Mouse (Mus musculus): ENCODE measurements around the gene Zfp628.

Gene Zfp628

GRCm38 (mm10) chr7:4918681-4919080, 3.7 kb downstream of the Zfp628 start:
- no peak for DNase-seq (ENCODE audit: low spot score in 2 of 2)

DNA sequence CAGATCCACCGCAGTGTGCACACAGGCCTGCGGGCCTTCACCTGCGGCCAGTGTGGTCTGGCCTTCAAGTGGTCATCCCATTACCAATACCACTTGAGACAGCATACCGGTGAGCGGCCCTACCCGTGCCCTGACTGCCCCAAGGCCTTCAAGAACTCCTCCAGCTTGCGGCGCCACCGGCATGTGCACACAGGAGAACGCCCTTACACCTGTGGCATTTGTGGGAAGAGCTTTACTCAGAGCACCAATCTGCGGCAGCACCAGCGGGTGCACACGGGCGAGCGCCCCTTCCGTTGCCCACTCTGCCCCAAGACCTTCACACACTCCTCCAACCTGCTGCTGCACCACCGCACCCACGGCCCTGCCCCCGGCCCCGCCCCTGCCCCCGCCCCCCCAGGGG, 4.1 kb downstream of the Zfp628 start:
- no peak for DNase-seq (ENCODE audit: low spot score in 2 of 2)

- DNase-seq (ENCODE audit: low spot score in 2 of 2): no peak
Measured at GRCm38 (mm10) chr7:4919971-4920370, 5.0 kb downstream of the Zfp628 start.

DNA sequence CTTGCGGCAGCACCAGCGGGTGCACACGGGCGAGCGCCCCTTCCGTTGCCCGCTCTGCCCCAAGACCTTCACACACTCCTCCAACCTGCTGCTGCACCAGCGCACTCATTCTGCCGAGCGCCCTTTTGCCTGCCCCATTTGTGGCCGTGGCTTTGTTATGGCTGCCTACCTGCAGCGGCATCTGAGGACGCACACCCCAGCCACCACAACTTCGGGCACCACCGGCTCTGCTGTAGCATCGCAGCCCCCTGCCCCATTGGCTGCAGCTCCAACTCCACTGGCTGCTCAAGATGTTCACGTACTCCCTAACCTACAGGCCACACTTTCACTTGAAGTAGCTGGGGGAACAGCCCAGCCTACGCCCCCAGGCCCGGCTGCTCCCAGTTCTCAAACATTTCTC, 5.5 kb downstream of the Zfp628 start:
- DNase-seq (ENCODE audit: low spot score in 2 of 2): no peak

- DNase-seq (ENCODE audit: low spot score in 2 of 2): no peak
Measured at GRCm38 (mm10) chr7:4920976-4921823, 6.2 kb downstream of the Zfp628 start.

DNA sequence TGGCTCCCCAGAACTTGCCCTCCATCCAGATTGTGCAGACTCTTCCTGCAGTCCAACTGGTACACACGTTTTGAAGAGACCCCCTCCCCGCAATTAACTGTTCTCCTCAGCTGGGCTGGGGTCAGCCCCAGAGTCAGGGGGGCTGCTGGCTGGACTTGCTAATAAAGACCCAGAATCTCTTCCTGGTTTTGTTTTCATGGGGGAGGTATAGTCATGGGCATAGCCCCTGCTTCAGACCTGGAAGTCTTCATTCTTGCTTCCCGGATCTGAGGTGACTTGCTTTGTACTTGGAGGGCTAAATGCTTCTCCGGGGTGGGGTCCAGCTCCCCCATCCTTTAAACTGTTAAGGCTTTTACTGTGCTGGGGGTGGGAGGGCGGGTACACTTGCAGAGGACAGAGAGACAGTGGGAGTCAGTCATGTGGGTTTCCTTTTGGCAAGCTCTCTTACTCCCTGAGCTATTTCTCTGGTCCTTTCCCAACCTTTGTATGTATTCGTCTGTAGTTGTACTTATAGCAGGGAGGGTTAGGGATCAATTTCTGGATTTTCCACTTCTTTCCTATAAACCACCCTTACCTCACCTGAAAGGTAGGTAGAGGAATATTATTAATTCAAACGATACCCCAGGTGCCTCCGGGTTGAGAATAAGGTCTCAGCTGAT, 6.9 kb downstream of the Zfp628 start, which contains the start of gene Nat14:
Gene Nat14, plus strand, starts transcription at position 205 of the 659 bp plus-strand sequence.
- DNase-seq (ENCODE audit: low spot score in 2 of 2): no peak

DNA sequence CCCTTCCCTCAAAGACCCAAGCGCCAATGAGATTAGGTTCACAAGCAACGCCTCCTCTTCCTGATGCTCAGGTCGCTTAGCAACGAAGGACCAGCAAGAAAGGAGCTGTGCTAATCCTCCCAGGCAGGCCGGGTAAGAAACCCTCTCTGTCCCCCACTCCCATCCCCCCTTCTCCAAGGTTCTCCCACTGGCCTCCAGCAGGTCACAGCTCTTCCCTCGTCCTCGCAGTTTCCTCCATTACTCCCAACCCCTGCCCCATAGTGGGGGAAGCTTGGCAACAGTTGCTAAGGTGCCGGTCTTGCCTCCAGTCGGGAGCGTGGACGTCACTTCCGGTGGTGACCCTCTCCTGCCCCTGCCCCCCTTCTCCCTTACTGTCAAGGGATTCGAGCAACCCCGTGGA, 7.5 kb downstream of the Zfp628 start:
- peak; percentile 65 to 74 for DNase-seq (ENCODE audit: low spot score in 2 of 2)

DNA sequence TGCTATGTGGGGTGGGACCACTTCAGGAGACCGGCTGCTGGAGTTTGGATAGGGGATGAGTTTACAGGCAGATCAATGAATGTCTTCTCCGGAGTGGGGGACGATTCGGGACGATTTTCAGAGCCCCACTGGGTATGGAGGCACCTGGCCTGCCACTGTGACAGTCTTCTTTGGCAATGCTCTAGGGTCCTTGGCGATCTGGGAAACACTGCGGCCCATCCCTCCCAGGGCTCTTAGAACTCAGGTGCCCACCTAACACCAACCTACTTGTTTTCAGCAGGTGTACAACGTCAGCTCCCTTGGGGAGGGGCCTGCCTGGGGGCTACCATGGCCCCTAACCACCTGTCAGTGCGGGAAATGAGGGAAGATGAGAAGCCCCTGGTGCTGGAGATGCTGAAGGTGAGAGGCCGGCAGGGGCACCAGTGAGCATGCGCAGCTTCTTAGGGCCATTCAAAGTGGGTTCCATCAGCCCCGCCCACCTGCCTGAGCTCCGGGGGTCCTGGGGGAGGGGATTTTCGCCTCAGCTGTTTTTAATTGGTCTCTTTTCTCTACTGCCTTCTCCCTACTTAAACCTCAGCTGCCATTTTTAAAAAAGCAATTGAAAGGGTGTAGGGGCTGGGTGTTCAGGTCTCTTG, 8.0 kb downstream of the Zfp628 start:
- DNase-seq (ENCODE audit: low spot score in 2 of 2): no peak

DNA sequence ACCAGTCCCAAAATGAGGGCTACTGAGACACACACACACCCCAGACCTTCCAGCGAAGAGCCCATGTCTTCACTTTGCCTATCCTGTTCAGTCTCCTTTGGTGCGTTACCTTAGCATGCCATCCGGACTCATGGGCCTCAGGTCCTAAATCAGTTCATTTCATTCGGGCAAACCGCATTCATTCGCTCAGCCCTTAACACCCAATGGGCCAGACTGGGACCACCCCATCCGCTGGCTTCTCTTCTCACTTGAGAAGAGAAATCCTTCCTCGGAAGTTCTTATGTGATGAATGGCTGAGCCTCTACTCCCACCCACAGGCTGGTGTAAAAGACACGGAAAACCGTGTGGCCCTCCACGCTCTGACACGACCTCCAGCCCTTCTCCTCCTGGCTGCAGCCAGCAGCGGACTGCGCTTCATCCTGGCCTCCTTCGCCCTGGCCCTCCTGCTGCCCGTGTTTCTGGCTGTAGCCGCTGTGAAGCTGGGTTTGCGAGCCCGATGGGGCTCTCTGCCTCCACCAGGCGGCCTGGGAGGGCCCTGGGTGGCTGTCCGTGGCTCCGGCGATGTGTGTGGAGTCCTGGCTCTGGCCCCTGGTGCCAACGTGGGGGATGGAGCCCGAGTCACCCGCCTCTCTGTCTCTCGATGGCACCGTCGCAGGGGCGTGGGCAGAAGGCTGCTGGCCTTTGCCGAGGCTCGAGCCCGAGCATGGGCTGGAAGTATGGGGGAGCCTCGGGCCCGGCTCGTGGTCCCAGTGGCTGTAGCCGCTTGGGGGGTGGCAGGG, 8.8 kb downstream of the Zfp628 start:
- peak in 1 of 2 experiments; percentile 49 for DNase-seq (ENCODE audit: low spot score in 2 of 2)

DNA sequence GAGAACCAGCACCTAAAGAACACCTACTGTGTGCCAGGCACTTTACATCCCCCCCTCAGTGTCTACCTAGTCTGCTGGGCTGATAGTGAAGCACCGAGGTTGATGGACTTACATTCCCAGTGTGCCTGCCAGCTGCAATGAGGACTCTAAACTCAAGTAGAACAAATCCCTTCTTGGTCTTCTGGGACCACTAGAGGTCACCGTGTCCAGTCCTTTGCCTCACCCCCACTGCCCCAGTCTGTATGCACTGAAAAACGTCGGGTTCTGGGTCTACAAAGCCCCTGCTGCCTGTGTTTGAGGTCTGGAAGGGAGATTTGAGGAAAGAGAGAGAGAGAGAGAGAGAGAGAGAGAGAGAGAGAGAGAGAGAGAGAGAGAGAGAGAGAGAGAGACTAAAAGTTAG, 9.5 kb downstream of the Zfp628 start:
- no peak for DNase-seq (ENCODE audit: low spot score in 2 of 2)

GRCm38 (mm10) chr7:4924891-4925301, 9.9 kb downstream of the Zfp628 start:
- peak; percentile 78 to 81 for DNase-seq (ENCODE audit: low spot score in 2 of 2)

DNA sequence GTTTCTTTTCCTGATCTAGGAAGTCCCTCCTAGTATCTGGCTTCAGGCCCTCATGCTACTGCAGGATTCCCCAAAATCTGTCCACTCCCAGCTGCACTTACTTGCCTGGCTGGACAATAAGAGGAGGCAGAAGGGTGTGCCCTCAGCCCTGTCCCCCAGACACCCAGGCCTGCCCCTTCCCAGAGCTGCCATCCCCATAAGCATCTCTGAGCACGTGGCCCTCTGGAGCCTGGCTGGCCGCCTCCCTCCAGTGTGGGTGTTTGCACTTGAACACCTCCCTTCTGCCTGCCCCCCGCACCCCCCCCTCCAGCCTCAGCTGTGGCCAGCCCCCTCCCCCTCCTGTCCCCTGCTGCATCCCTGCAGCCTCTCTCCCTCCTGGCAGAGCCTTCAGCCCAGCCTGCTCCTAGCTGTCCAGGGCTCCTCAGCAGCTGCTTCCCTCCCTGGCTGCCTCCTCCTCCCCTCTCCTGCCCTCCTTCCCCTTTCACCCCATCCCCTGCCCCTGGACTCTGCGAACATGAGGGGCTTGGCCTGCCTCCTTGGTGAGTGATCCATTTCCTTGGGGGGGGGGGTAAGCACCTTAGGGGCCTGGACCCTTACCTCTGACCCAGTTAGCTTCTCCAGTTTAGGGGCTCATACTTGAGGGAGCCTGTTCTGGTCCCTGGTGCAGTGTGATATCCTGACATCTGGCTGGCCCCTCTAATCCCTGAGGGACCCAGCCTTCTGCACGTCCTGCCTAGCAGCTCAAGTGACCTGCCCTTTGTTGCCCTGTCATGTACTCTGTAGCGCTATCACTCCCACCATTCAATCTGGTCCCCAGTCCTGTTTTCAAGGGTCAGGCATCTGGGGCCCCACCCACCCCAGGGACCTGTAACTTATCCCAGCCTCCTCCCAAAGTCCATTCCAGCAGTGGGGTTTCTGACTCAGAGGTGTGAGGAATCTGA, 10.7 kb downstream of the Zfp628 start, which contains the start of gene Ssc5d:
Gene Ssc5d, plus strand, starts transcription at position 345 of the 941 bp plus-strand sequence.
- peak; percentile 66 to 67 for DNase-seq (ENCODE audit: low spot score in 2 of 2)

DNA sequence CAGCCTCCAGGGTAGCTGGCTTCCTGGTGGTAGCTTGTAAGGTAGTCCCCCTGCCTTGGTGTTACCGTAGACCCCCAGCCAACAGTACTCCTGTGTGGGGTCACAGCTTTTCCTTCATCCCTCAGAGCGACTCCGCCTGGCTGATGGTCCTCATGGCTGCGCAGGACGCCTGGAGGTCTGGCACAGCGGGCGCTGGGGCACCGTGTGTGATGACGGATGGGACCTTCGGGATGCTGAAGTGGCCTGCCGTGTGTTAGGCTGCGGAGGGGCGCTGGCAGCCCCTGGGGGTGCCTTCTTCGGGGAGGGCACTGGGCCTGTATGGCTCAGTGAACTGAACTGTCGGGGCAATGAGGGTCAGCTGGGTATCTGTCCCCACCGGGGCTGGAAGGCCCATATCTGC, 11.8 kb downstream of the Zfp628 start:
- no peak for DNase-seq (ENCODE audit: low spot score in 2 of 2)

- DNase-seq (ENCODE audit: low spot score in 2 of 2): no peak
Measured at GRCm38 (mm10) chr7:4927711-4928110, 12.7 kb downstream of the Zfp628 start.

DNA sequence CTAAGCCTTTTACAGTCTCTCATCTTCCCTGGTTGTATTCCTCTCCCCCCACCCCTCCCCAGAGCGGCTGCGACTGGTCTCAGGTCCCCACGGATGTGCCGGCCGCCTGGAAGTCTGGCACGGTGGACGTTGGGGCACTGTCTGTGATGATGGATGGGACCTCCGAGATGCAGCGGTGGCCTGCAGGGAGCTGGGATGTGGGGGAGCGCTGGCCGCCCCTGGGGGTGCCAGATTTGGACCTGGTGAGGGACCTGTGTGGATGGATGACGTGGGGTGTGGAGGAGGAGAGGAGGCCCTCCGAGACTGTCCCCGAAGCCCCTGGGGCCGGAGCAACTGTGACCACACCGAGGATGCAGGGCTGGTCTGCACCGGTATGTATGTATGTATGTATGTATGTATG, 13.3 kb downstream of the Zfp628 start:
- DNase-seq (ENCODE audit: low spot score in 2 of 2): no peak

DNA sequence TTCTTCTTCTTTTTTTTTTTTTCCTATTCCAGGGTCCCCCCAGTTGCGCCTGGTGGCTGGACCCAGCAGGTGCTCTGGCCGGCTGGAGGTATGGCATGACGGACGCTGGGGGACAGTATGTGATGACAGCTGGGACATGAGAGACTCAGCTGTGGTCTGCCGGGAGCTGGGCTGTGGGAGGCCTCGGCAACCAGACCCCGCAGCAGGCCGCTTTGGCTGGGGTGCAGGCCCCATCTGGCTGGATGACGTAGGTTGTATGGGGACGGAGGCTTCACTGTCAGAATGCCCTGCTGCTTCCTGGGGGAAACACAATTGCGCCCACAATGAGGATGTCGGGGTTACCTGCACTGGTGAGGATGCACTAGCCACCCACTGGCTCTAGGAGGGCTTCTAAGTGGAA, 18.1 kb downstream of the Zfp628 start:
- DNase-seq (ENCODE audit: low spot score in 2 of 2): no peak

GRCm38 (mm10) chr7:4934160-4934914, 19.3 kb downstream of the Zfp628 start:
- no peak for DNase-seq (ENCODE audit: low spot score in 2 of 2)

- DNase-seq (ENCODE audit: low spot score in 2 of 2): no peak
Measured at GRCm38 (mm10) chr7:4936832-4937231, 21.8 kb downstream of the Zfp628 start.

DNA sequence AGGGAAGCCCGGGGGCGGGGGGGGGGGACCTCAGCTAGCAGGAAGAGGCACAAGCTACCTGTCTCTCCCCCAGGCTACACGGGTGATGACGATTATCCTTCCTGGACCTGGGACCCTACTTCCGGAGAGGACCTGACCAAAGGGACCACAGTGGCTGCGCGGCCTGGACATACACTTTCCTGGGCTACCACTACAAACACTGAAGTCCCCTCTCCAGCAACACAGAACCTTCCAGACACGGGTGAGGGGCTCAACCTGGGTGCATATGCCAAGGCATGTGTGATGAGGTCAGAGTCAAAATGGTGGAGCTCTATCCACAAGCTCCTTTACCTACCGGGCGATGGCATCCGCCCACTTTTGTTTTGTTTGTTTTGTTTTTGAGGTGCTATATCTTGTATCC, 22.4 kb downstream of the Zfp628 start:
- no peak for DNase-seq (ENCODE audit: low spot score in 2 of 2)

GRCm38 (mm10) chr7:4938456-4938855, 23.4 kb downstream of the Zfp628 start:
- DNase-seq (ENCODE audit: low spot score in 2 of 2): peak in 1 of 2 experiments; percentile 67

All from heart, adult 9 months (tissue).